Mouse (Mus musculus) G1E (cell line): Measurements from ENCODE around the gene Ppm1h. TPM values are rescaled to one million over a fixed set of nuclear protein-coding genes. Genes with fewer than 3 reads are reported as not detected.

Experiments used
- ATAC-seq: 2 replicates; pipeline ENCODE4 v1.8.0; 2016; ENCODE audit warnings: mild to moderate bottlenecking; ENCODE audit not compliant: insufficient number of reproducible peaks, poor library complexity, low FRiP score, severe bottlenecking; ENCODE audit errors: extremely low read depth
- DNase-seq: peaks from one replicate; pipeline ENCODE4 v3.0.0; 2012; ENCODE audit warnings: low spot score
- H3K27me3 ChIP-seq: 2 replicates; pipeline ENCODE4 v1.6.1; 2012; ENCODE audit warnings: mild to moderate bottlenecking, low read length, inconsistent platforms; ENCODE audit not compliant: insufficient read depth
- H3K36me3 ChIP-seq: replicated peaks from 2 replicates; pipeline ENCODE3; 2012; ENCODE audit warnings: mild to moderate bottlenecking, inconsistent platforms
- H3K4me1 ChIP-seq: 2 replicates; pipeline ENCODE4 v1.6.1; 2012; ENCODE audit warnings: low read depth, low read length, inconsistent platforms, mixed read lengths; ENCODE audit not compliant: insufficient read depth
- H3K4me3 ChIP-seq: 2 replicates; pipeline ENCODE4 v1.5.1; 2012; ENCODE audit warnings: low read depth, mild to moderate bottlenecking, inconsistent platforms, low read length, moderate library complexity, mixed read lengths
- H3K9me3 ChIP-seq: replicated peaks from 2 replicates; pipeline ENCODE4 v1.6.1; 2012; ENCODE audit warnings: inconsistent platforms
- CTCF ChIP-seq: IDR thresholded peaks from 2 replicates; pipeline ENCODE4 v1.5.1; 2012; ENCODE audit warnings: low read depth, low read length, inconsistent platforms, mixed read lengths
- GATA1 ChIP-seq: IDR thresholded peaks from 2 replicates; pipeline ENCODE4 v1.6.1; 2012; ENCODE audit warnings: borderline replicate concordance, low read length, inconsistent platforms, mixed read lengths
- GATA2 ChIP-seq: IDR thresholded peaks from 2 replicates; pipeline ENCODE4 v1.6.1; 2012; ENCODE audit warnings: low read depth, low read length, inconsistent platforms, borderline replicate concordance
- POLR2AphosphoS5 ChIP-seq: IDR thresholded peaks from 2 replicates; pipeline ENCODE4 v1.6.1; 2012; ENCODE audit warnings: low read depth, low read length, inconsistent platforms; ENCODE audit not compliant: insufficient replicate concordance
- TAL1 ChIP-seq: conservative IDR thresholded peaks from 2 replicates; pipeline ENCODE4 v1.6.1; 2012; ENCODE audit warnings: low read depth, low read length, inconsistent platforms, mixed read lengths
- polyA plus RNA-seq: library from polyadenylated mRNA; stranded (reverse); fragments of >175 nt; gene quantifications from 2 replicates; pipeline ENCODE4 v1.2.3, GENCODE M21; 2012
- total RNA-seq, 2 experiments: library from RNA; stranded (forward) in 1 of 2; stranded (reverse) in 1 of 2; fragments of 200-1000 nt in 1 of 2; fragments of >200 nt in 1 of 2; fragmentation: Nextera tagmentation in 1 of 2; gene quantifications; 2 replicates each; pipeline ENCODE4 v1.2.3; 2014 to 2017

Ppm1h gene
- total and polyA plus RNA-seq, 3 experiments = 0.27 TPM; not detected in 2

GRCm38 (mm10) chr10:122712307-122712706 is 33.7 kb downstream of the Ppm1h start:
- DNase-seq (no peak), ATAC-seq (no peak)
- Histone ChIP-seq H3K36me3 (no peaks in the 10 kb centered on the region), H3K4me1 (no peaks in the 10 kb centered on the region), H3K4me3 (no peak overlapping the region), H3K9me3 (peaks cover 51% of the 10 kb centered on the region), H3K27me3 (no peaks in the 10 kb centered on the region)
- TF ChIP-seq TAL1 (no peak), GATA1 (no peak), POLR2AphosphoS5 (no peak), GATA2 (no peak), CTCF (no peak)

DNA sequence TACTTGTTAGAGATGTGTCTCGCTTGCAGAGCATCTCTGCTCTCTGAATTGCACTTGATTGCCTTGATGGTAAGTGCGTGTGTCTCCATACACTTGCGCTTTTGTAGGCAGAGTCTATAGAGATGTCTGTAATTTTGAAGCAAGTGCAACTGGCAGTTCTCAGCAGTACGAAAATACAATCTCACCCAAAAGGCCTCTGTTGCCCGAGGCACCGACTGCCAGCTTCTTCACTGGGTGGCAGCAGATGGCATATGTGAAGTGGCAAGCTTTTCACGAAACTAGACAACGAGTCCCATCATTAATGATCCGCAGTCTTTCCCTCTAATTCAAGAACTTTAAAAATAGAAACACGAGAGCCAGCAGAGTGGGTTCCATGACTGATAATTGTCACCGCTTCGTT is 37.3 kb downstream of the Ppm1h start:
- H3K27me3 ChIP-seq = no peaks in the 10 kb centered on the region
- ATAC-seq (no peak), DNase-seq (no peak)
- H3K36me3 ChIP-seq = no peaks in the 10 kb centered on the region
- no peaks in the 10 kb centered on the region for H3K4me1 ChIP-seq
- H3K9me3 ChIP-seq = peaks cover 54% of the 10 kb centered on the region
- no peak overlapping the region for H3K4me3 ChIP-seq
- TF ChIP-seq POLR2AphosphoS5 (no peak), GATA1 (no peak), GATA2 (no peak), TAL1 (no peak), CTCF (no peak)

DNA sequence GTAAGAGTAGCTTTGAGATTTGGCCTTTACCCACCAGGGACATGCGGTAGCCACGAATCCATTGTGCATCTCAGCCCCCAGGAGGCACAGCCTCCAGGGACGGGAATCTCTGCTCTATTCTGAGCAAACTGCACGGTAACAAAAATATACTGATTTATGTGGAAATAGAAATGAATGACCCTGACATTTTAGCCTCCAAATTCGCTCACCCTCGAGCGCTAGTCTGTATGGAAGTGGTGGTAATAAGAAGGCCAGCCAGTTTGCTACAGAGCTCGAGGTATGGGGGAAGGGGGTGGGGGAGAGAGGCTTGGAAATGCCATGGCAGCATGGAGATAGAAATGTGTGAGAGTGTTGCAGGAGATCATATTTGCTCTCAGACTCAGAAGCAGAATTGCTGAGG is 37.7 kb downstream of the Ppm1h start:
- H3K36me3 ChIP-seq = no peaks in the 10 kb centered on the region
- TF ChIP-seq CTCF (no peak), GATA2 (no peak), POLR2AphosphoS5 (no peak), TAL1 (no peak), GATA1 (no peak)
- H3K9me3 ChIP-seq = peaks cover 52% of the 10 kb centered on the region
- H3K4me1 ChIP-seq = no peaks in the 10 kb centered on the region
- DNase-seq = no peak
- H3K27me3 ChIP-seq = no peaks in the 10 kb centered on the region
- ATAC-seq = no peak
- H3K4me3 ChIP-seq = no peak overlapping the region

- H3K4me3 ChIP-seq = no peak overlapping the region
- no peaks in the 10 kb centered on the region for H3K4me1 ChIP-seq
- H3K9me3 ChIP-seq = peaks cover 52% of the 10 kb centered on the region
- no peaks in the 10 kb centered on the region for H3K36me3 ChIP-seq
- DNase-seq (no peak), ATAC-seq (no peak)
- TF ChIP-seq CTCF (no peak), TAL1 (no peak), GATA2 (no peak), POLR2AphosphoS5 (no peak), GATA1 (no peak)
- H3K27me3 ChIP-seq = no peaks in the 10 kb centered on the region
Observed at GRCm38 (mm10) chr10:122716739-122717474, 38.3 kb downstream of the Ppm1h start.

GRCm38 (mm10) chr10:122717754-122718415 is 39.3 kb downstream of the Ppm1h start:
- Histone ChIP-seq H3K27me3 (no peaks in the 10 kb centered on the region), H3K4me1 (no peaks in the 10 kb centered on the region), H3K9me3 (peaks cover 60% of the 10 kb centered on the region), H3K36me3 (no peaks in the 10 kb centered on the region), H3K4me3 (no peak overlapping the region)
- TF ChIP-seq GATA1 (no peak), POLR2AphosphoS5 (no peak), GATA2 (no peak), CTCF (no peak), TAL1 (no peak)
- DNase-seq (no peak), ATAC-seq (no peak)

DNA sequence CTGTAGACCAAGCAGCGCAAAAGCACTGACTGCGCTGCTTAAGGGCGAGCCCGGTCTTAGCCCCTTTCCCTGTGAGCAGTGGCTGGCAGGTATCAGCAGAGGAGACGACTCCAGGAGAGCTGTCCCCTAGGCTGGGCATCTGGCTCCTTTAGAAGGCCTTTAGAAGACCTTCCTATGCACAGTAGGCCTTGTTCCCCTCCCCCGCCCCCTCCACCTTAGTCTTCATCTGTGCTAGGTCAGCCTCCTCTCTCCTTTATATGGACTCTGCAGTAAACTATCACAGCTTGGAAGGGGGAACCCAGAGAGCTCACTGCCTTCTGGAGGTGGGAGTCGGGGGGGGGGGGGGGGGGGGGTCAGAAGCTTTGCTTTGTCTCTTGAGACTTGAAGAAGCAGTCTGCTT is 40.4 kb downstream of the Ppm1h start:
- no peaks in the 10 kb centered on the region for H3K36me3 ChIP-seq
- H3K9me3 ChIP-seq = peaks cover 62% of the 10 kb centered on the region
- no peaks in the 10 kb centered on the region for H3K4me1 ChIP-seq
- ATAC-seq = no peak
- TF ChIP-seq GATA2 = no peak
- TF ChIP-seq CTCF = no peak
- TF ChIP-seq TAL1 = no peak
- no peak for TF ChIP-seq GATA1
- no peak for TF ChIP-seq POLR2AphosphoS5
- H3K27me3 ChIP-seq = no peaks in the 10 kb centered on the region
- no peak for DNase-seq
- no peak overlapping the region for H3K4me3 ChIP-seq
